Mouse (Mus musculus) neural tube, embryonic 15.5 days (tissue): ENCODE data around the gene Gba2. TPM values are rescaled to one million over a fixed set of nuclear protein-coding genes. Genes with fewer than 3 reads are reported as not detected.
"Not testable (repeated sequence)": the region's sequence is repeated elsewhere in the genome, so short reads cannot be mapped to it uniquely, and the experiment has no call there.

Source experiments
- ATAC-seq: fragments of 200-750 bp; cut with Nextera tagmentation; 2 replicates; pipeline ENCODE4 v1.8.0; 2017; ENCODE audit warnings: mild to moderate bottlenecking, moderate TSS enrichment, moderate library complexity; ENCODE audit not compliant: low FRiP score
- H3K27ac ChIP-seq: fragments of 300-500 bp; sonication (generic); replicated peaks from 2 replicates; pipeline ENCODE4 v1.5.1; 2015; ENCODE audit warnings: mild to moderate bottlenecking, inconsistent platforms
- H3K27me3 ChIP-seq: fragments of 300-500 bp; sonication (generic); replicated peaks from 2 replicates; pipeline ENCODE4 v1.6.1; 2015; ENCODE audit warnings: inconsistent platforms
- H3K36me3 ChIP-seq: fragments of 300-500 bp; sonication (generic); 2 replicates; pipeline ENCODE4 v1.6.1; 2015; ENCODE audit warnings: inconsistent platforms
- H3K4me1 ChIP-seq: fragments of 300-500 bp; sonication (generic); 2 replicates; pipeline ENCODE4 v1.6.1; 2015; ENCODE audit warnings: inconsistent platforms
- H3K4me2 ChIP-seq: fragments of 300-500 bp; sonication (generic); 2 replicates; pipeline ENCODE4 v1.6.1; 2015; ENCODE audit warnings: inconsistent platforms, mild to moderate bottlenecking, moderate library complexity
- H3K4me3 ChIP-seq: fragments of 300-500 bp; sonication (generic); replicated peaks from 2 replicates; pipeline ENCODE4 v1.5.1; 2015; ENCODE audit warnings: mild to moderate bottlenecking, inconsistent platforms
- H3K9ac ChIP-seq: fragments of 300-500 bp; sonication (generic); replicated peaks from 2 replicates; pipeline ENCODE4 v1.6.1; 2015; ENCODE audit warnings: mild to moderate bottlenecking, inconsistent platforms
- H3K9me3 ChIP-seq: fragments of 300-500 bp; sonication (generic); replicated peaks from 2 replicates; pipeline ENCODE4 v1.6.1; 2016; ENCODE audit warnings: inconsistent platforms
- WGBS: fragments of 180-500 bp; shearing (Covaris S2); methylation state at CpG from one replicate; pipeline ENCODE4 v1.1.7; 2015; ENCODE audit warnings: mixed read lengths; 5-methylcytosine and 5-hydroxymethylcytosine counted together
- polyA plus RNA-seq: library from polyadenylated mRNA; unstranded; fragments of >200 nt; fragmentation: Nextera tagmentation; extraction: Ambion mirVana; gene quantifications from 2 replicates; pipeline ENCODE4 v1.2.1, GENCODE M21; 2015

Gene Gba2
- polyA plus RNA-seq, 1 experiment from 2014 or later: 54.5 TPM

DNA sequence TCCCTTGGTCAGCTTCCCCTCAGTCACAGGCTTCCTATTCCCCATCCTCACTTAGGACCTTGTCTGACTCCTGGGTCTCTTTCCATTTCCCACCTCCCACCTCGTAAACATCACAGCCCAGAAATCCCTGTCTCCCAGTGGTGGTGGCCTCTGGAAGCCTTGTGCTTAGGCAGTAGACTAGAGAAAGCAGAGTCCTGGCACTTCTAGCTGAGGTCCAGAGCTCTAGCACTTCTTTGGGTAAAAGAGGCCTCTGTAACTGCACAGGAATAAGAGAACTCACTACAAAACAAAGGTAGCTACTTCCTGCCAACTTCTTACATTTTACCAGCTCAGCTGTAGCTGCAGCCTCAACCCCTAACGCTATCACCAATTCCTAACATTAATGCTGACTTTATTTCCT is 17.7 kb downstream of the Gba2 start:
- WGBS: 37% methylated on average over 2 of the region's 2 CpGs
- no peak overlapping the region for H3K27ac ChIP-seq
- peaks cover 28% of the 10 kb centered on the region for H3K36me3 ChIP-seq
- no peaks in the 10 kb centered on the region for H3K9me3 ChIP-seq
- peak overlapping the region; percentile 90 for H3K4me2 ChIP-seq
- peaks cover 52% of the 10 kb centered on the region for H3K4me1 ChIP-seq
- H3K4me3 ChIP-seq: peak overlapping the region; percentile 89
- no peak for ATAC-seq
- H3K27me3 ChIP-seq: no peaks in the 10 kb centered on the region
- H3K9ac ChIP-seq: peak overlapping the region; percentile 93

DNA sequence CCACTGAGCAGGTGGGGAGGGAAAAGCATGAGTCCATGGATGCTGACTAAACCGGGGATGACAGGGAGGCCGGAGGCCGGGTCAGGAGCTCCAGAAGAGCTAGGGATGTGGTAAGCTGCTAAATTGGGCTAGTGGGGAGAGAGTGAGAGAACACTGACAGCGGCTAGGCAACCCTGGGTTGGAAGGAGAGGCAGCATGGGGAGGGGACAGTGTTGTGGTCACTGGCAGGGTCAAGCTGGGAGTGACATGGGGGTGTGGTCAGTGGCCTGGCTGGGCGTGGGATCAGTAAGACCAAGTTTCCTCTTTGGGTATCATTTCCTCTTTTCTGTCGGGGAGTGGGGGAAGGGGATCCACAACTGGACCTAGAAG is 18.4 kb downstream of the Gba2 start:
- Histone ChIP-seq H3K27me3 (no peaks in the 10 kb centered on the region), H3K4me2 (peak overlapping the region; percentile 90), H3K36me3 (peaks cover 28% of the 10 kb centered on the region), H3K4me1 (peaks cover 52% of the 10 kb centered on the region), H3K9ac (peak overlapping the region; percentile 26; the same call in 1 of the 2 replicates), H3K9me3 (no peaks in the 10 kb centered on the region), H3K27ac (no peak overlapping the region), H3K4me3 (peak overlapping the region; percentile 89)
- 44% methylated on average over 6 of the region's 6 CpGs for WGBS
- ATAC-seq: no peak

GRCm38 (mm10) chr4:43559519-43560242 is 19.0 kb downstream of the Gba2 start:
- WGBS: 78% methylated on average over 13 of the region's 13 CpGs
- Histone ChIP-seq H3K27ac (no peak overlapping the region), H3K4me3 (peak overlapping the region; percentile 89; the same call in 1 of the 2 replicates), H3K4me1 (peaks cover 52% of the 10 kb centered on the region), H3K9ac (peak overlapping the region; percentile 26; the same call in 1 of the 2 replicates), H3K36me3 (peaks cover 28% of the 10 kb centered on the region), H3K27me3 (no peaks in the 10 kb centered on the region), H3K4me2 (peak overlapping the region; percentile 90), H3K9me3 (no peaks in the 10 kb centered on the region)
- ATAC-seq: no peak

GRCm38 (mm10) chr4:43558631-43559356 is 19.9 kb downstream of the Gba2 start:
- Histone ChIP-seq H3K9me3 (no peaks in the 10 kb centered on the region), H3K9ac (peak overlapping the region; percentile 38), H3K27ac (peak overlapping the region; percentile 38; the same call in 1 of the 2 replicates), H3K4me3 (no peak overlapping the region; the same call in 1 of the 2 replicates), H3K27me3 (no peaks in the 10 kb centered on the region), H3K36me3 (peaks cover 32% of the 10 kb centered on the region), H3K4me1 (peaks cover 47% of the 10 kb centered on the region), H3K4me2 (peak overlapping the region; percentile 32)
- ATAC-seq: no peak
- 27% methylated on average over 13 of the region's 13 CpGs for WGBS

- Histone ChIP-seq H3K4me3 (no peak overlapping the region), H3K36me3 (peaks cover 38% of the 10 kb centered on the region), H3K4me2 (peak overlapping the region; percentile 32)
Observed at GRCm38 (mm10) chr4:43558028-43558630, 20.5 kb downstream of the Gba2 start.

DNA sequence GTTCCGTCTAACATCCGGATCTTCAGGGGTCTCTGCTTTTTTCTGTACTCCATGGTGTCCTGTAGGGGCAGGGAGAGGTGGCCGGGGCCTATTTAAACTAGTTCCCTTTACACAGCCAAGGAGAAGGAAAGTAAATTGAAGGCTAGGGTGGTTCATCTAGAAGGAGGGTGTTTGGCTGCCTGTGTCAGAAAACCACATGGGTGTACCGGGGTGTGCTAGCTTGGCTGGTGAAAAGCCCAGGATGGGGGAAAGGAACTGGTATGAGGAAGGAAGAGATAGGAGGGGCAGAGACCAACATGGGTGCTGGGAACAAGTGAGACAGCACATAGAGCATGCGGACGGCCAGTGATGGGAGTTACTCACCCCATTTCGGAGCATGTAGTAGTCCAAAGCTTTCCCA is 22.7 kb downstream of the Gba2 start:
- 98% methylated on average over 7 of the region's 7 CpGs for WGBS
- H3K36me3 ChIP-seq: peaks cover 59% of the 10 kb centered on the region
- H3K4me3 ChIP-seq: no peak overlapping the region
- no peak for ATAC-seq
- H3K4me2 ChIP-seq: no peak overlapping the region
- H3K27ac ChIP-seq: no peak overlapping the region
- H3K27me3 ChIP-seq: no peaks in the 10 kb centered on the region
- peaks cover 31% of the 10 kb centered on the region for H3K4me1 ChIP-seq
- H3K9me3 ChIP-seq: no peaks in the 10 kb centered on the region
- no peak overlapping the region for H3K9ac ChIP-seq

More at GRCm38 (mm10) chr4:43558028-43558630, 20.5 kb downstream of the Gba2 start:
- H3K9ac ChIP-seq: no peak overlapping the region
- ATAC-seq: no peak
- H3K27ac ChIP-seq: no peak overlapping the region
- 46% methylated on average over 5 of the region's 5 CpGs for WGBS
- H3K27me3 ChIP-seq: no peaks in the 10 kb centered on the region
- H3K4me1 ChIP-seq: peaks cover 41% of the 10 kb centered on the region
- no peaks in the 10 kb centered on the region for H3K9me3 ChIP-seq

DNA sequence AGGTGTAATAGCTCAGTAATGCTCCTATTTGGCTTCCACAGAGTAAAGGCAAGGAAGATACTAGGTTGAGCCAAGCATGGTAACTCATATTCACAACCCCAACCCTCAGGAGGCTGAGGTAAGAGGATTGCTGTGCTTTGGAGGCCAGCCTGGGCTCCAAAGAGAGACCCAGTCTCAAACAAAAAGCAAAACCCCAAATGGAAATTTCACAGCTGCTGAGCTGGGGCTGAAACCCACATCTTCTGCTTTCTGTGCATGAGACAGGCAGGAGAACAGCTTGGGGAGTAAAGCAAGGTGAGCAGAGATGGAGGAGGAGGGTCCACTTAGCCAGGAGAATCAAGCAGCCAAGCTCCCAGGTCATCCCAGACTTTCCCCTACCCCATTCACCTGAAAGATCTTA is 24.8 kb downstream of the Gba2 start:
- Histone ChIP-seq H3K4me1 (peaks cover 11% of the 10 kb centered on the region), H3K4me2 (no peak overlapping the region), H3K4me3 (no peak overlapping the region), H3K9me3 (no peaks in the 10 kb centered on the region), H3K36me3 (peaks cover 78% of the 10 kb centered on the region), H3K27ac (no peak overlapping the region), H3K9ac (no peak overlapping the region), H3K27me3 (no peaks in the 10 kb centered on the region)
- no peak for ATAC-seq

DNA sequence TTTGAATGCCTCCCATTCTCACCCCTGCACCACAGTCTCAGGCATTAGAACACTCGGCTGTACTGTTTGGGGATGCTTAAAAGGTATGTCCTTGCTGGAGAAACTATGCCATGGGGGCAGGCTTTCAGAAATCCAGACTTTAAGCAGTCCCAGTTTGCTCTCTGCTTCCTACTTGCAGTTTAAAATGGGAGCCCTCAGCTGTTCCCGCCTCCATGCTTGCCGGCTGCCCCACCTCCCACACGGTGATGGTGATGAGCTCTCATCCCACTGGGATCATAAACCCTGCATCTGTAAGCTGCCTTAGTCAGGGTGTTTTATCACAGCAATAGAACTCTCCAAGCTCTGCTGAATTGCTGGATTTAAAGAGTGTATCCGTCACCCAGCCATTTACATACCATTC is 26.2 kb downstream of the Gba2 start:
- H3K36me3 ChIP-seq: peaks cover 92% of the 10 kb centered on the region
- 39% methylated on average over 5 of the region's 5 CpGs for WGBS
- H3K4me1 ChIP-seq: no peaks in the 10 kb centered on the region; the same call in 1 of the 2 replicates
- H3K27ac ChIP-seq: no peak overlapping the region
- no peaks in the 10 kb centered on the region for H3K9me3 ChIP-seq
- no peak overlapping the region for H3K4me2 ChIP-seq
- H3K27me3 ChIP-seq: no peaks in the 10 kb centered on the region
- no peak overlapping the region for H3K4me3 ChIP-seq
- ATAC-seq: no peak
- no peak overlapping the region for H3K9ac ChIP-seq

DNA sequence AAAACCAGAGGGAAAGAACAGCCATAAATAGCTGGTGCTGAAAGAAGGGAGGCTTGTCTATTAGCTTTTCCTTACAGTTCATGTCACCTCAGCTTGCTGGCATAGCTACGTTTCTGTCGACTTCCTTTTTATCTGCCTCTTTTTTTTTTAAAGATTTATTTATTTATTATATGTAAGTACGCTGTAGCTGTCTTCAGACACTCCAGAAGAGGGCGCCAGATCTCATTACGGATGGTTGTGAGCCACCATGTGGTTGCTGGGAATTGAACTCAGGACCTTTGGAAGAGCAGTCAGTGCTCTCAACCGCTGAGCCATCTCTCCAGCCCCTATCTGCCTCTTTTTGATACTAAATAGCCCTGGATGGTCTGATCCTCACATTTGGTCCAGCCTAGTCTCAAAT is 26.8 kb downstream of the Gba2 start:
- not testable (repeated sequence) for H3K9ac ChIP-seq, H3K4me2 ChIP-seq, H3K9me3 ChIP-seq, H3K27ac ChIP-seq, H3K4me1 ChIP-seq, ATAC-seq, H3K4me3 ChIP-seq, H3K27me3 ChIP-seq
- peaks cover 98% of the 10 kb centered on the region for H3K36me3 ChIP-seq
- WGBS: 92% methylated on average over 6 of the region's 6 CpGs

GRCm38 (mm10) chr4:43549055-43549454 is 29.6 kb downstream of the Gba2 start:
- Histone ChIP-seq H3K27ac (no peak overlapping the region), H3K9me3 (no peaks in the 10 kb centered on the region), H3K4me1 (no peaks in the 10 kb centered on the region), H3K36me3 (peaks cover 99% of the 10 kb centered on the region), H3K27me3 (no peaks in the 10 kb centered on the region), H3K4me3 (no peak overlapping the region), H3K4me2 (no peak overlapping the region), H3K9ac (no peak overlapping the region)
- no peak for ATAC-seq
- 93% methylated on average over 12 of the region's 12 CpGs for WGBS

DNA sequence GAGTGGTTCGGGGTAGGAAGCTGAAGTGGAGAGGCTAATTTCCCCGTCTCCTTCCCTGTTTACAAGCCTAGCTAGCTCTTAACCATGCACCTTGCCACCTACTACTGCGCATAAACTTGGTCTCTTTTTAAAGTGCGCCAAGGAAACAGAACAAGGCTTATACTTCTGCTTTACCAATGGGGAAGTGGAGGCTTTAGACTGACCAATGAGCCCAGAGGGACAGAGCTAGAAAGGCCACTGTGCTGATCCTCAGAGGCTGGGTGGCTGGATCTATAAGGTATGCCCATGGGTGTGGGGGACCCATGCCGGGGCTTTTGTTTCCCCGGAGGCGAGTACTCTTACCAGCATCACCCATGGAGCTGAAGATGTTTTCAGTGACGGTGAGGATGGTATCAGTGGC is 31.5 kb downstream of the Gba2 start:
- Histone ChIP-seq H3K27me3 (no peaks in the 10 kb centered on the region), H3K4me2 (no peak overlapping the region), H3K4me3 (no peak overlapping the region), H3K36me3 (peaks cover 99% of the 10 kb centered on the region), H3K9ac (no peak overlapping the region), H3K4me1 (no peaks in the 10 kb centered on the region), H3K9me3 (no peaks in the 10 kb centered on the region), H3K27ac (no peak overlapping the region)
- ATAC-seq: no peak
- WGBS: 97% methylated on average over 8 of the region's 8 CpGs
